Mouse (Mus musculus): ENCODE data around the gene Cdc34. TPM values are rescaled to one million over a fixed set of nuclear protein-coding genes. Genes with fewer than 3 reads are reported as not detected.
A peak's percentile ranks its signal among the peaks of the same experiment; 100 is the strongest.

Cdc34 gene
- polyA plus RNA-seq, 1 experiment from 2014 or later: 164 TPM

DNA sequence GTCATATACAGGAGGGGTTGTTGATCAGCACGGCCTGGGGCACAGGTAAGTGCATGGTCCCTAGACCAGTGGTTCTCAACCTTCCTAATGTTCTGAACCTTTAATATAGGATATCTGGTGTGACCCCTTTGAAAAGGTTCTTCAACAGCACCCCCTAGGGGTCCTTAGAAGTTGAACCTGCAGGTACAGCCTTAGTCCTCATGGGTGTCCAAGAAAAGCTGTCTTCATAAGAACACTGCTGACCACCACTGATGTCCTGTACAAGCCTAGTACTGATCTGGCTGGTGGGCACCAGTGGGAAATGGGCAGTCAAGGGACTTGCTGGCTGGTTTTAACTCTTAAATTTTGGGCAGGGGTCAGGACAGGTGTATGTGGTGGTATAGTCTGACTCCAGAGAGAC is 30.0 kb downstream of the Cdc34 start:
- Histone ChIP-seq H3K27ac (peak overlapping the region; percentile 93), H3K4me3 (replicated peaks) (no peak overlapping the region), H3K27me3 (peaks cover 34% of the 10 kb centered on the region), H3K9ac (no peak overlapping the region; the same call in 1 of the 2 replicates), H3K4me1 (replicated peaks) (peaks cover 79% of the 10 kb centered on the region), H3K4me2 (peak overlapping the region; percentile 55; the same call in 1 of the 2 replicates), H3K9me3 (replicated peaks) (no peaks in the 10 kb centered on the region), H3K36me3 (peaks cover 53% of the 10 kb centered on the region)
- ATAC-seq (ENCODE audit: low read depth) (peak; percentile 21), DNase-seq (peak; percentile 54)
- WGBS (ENCODE audit: insufficient replicate concordance): 74% methylated on average over 1 of the region's 1 CpGs

DNA sequence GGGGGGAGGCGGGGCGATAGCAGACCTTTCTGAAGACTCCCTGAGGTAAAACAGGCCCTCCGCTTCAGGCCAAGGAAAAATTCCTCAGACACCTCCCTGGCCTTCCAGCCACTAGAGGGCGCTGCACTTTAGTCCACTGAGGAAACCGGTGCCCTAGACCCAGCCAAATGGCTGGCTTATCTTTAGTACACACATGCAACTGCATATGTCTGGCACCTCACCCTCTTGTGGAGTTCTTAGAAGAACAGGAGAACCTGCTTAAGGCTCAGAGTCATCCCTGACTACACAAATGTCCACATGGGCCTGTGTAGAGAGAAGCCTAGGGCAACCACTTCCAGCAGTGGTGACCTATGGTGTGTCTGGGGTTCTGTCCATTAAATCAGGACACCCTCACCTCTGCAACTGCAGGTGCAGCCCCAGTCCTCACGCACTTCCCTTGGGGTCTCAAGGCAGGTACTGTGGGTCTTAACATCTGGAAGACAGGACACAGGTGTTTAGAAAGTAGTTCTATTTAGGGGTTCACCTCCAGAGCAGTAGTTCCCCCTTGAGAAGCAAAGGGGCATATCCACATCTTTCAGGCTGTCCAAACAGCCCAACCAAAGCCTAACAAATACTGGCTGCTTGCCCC is 30.6 kb downstream of the Cdc34 start:
- Histone ChIP-seq H3K27ac (peak overlapping the region; percentile 93), H3K4me3 (replicated peaks) (0 out of 2 replicates have a peak overlapping the region, but pooled peaks have one; percentile 4)

DNA sequence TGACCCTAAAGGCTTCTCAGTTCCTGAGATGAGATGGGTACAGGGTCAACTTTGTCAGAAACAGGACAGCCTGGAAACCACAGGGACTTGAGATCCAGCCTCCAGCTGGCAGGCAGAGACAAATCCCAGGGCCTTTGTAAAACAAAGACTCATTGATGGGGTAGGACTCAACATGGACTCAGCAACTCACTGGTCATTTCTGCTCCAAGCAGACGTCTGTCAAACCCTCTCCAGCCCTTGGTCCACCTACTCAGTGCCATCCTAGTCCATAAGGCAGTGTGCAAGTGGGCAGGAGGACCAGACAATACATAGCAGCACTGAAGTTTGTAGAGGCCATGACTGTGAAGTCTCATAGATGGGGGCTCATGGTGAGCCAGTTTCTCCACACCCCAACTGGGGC is 31.2 kb downstream of the Cdc34 start:
- WGBS (ENCODE audit: insufficient replicate concordance): 43% methylated on average over 1 of the region's 1 CpGs
- H3K27me3 ChIP-seq: peaks cover 46% of the 10 kb centered on the region
- H3K36me3 ChIP-seq: peaks cover 41% of the 10 kb centered on the region
- 0 out of 2 replicates have a peak overlapping the region, but pooled peaks have one; percentile 4 for H3K4me3 ChIP-seq (replicated peaks)
- DNase-seq (no peak), ATAC-seq (ENCODE audit: low read depth) (no peak)
- H3K4me2 ChIP-seq: peak overlapping the region; percentile 55
- H3K27ac ChIP-seq: peak overlapping the region; percentile 93
- no peaks in the 10 kb centered on the region for H3K9me3 ChIP-seq (replicated peaks)
- H3K9ac ChIP-seq: peak overlapping the region; percentile 62
- peaks cover 76% of the 10 kb centered on the region for H3K4me1 ChIP-seq (replicated peaks)

More for the DNA sequence above, 30.6 kb downstream of the Cdc34 start:
- ATAC-seq (ENCODE audit: low read depth) (peak; percentile 93), DNase-seq (peak; percentile 90)
- WGBS (ENCODE audit: insufficient replicate concordance): 15% methylated on average over 4 of the region's 6 CpGs
- Histone ChIP-seq H3K36me3 (peaks cover 47% of the 10 kb centered on the region), H3K9me3 (replicated peaks) (no peaks in the 10 kb centered on the region), H3K27me3 (peaks cover 40% of the 10 kb centered on the region), H3K9ac (peak overlapping the region; percentile 62), H3K4me2 (peak overlapping the region; percentile 55), H3K4me1 (replicated peaks) (peaks cover 79% of the 10 kb centered on the region)

DNA sequence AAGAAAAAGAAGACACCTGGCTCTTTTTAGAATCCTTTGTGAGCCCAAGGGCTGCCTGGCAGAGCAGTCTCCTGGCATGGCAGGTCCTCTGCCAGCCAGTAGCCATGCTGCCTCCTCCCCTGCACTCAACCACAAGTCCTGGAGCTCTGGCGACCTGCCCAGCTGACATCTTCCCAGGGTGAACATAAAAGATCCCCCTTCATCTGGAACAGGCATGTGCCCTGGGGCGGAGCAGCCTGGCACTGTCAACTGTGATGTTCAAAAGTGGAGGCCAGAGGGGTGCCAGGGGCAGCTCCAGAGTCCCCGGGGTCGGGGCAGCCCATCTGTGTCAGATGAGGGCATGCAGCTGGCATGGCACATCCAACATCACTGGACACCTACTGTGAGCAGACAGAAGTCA is 33.0 kb downstream of the Cdc34 start:
- H3K9me3 ChIP-seq (replicated peaks): no peaks in the 10 kb centered on the region
- H3K27ac ChIP-seq: no peak overlapping the region
- DNase-seq: no peak
- H3K27me3 ChIP-seq: peaks cover 64% of the 10 kb centered on the region
- WGBS (ENCODE audit: insufficient replicate concordance): 40% methylated on average over 4 of the region's 4 CpGs
- no peak overlapping the region for H3K9ac ChIP-seq
- H3K4me3 ChIP-seq (replicated peaks): no peak overlapping the region
- no peak for ATAC-seq (ENCODE audit: low read depth)
- no peak overlapping the region for H3K4me2 ChIP-seq
- H3K36me3 ChIP-seq: peaks cover 23% of the 10 kb centered on the region
- peaks cover 58% of the 10 kb centered on the region for H3K4me1 ChIP-seq (replicated peaks)

DNA sequence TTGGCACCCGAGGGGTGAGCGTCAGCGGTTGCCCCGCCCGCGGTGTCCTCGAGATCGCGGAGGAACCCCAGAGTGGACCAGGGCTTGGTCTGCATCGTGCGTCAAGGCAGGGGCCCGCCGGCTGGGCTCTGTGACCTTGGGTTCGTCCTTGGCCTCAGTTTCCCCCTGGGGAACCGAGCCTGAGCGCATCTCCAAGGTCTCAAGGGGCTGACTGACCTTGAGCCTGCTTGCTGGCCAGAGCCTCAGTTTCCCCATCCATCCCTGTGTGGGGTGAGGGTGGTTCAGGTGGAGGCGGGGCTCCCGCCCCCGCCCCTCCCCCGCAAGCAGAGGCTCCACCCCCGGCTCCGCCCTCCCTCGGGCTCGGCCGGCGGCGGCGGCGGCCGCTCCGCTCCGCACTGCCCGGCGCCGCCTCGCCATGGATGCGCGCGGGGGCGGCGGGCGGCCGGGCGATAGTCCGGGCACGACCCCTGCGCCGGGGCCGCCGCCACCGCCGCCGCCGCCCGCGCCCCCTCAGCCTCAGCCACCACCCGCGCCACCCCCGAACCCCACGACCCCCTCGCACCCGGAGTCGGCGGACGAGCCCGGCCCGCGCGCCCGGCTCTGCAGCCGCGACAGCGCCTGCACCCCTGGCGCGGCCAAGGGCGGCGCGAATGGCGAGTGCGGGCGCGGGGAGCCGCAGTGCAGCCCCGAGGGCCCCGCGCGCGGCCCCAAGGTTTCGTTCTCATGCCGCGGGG is 34.4 kb downstream of the Cdc34 start, which contains the start of gene Hcn2:
Hcn2 (plus strand) TSS at position 381 of the 734 bp plus-strand sequence.
- Histone ChIP-seq H3K27me3 (peaks cover 78% of the 10 kb centered on the region), H3K9me3 (replicated peaks) (no peaks in the 10 kb centered on the region), H3K4me2 (peak within 1 kb of the TSS; percentile 85), H3K9ac (peak within 1 kb of the TSS; percentile 52), H3K4me3 (replicated peaks) (peak within 1 kb of the TSS; percentile 65), H3K27ac (no peak within 1 kb of the TSS), H3K4me1 (replicated peaks) (peaks cover 44% of the 10 kb centered on the region), H3K36me3 (peaks cover 9% of the 10 kb centered on the region)
- DNase-seq (no peak), ATAC-seq (ENCODE audit: low read depth) (no peak)
- WGBS (ENCODE audit: insufficient replicate concordance): 2% methylated on average over 68 of the region's 91 CpGs

DNA sequence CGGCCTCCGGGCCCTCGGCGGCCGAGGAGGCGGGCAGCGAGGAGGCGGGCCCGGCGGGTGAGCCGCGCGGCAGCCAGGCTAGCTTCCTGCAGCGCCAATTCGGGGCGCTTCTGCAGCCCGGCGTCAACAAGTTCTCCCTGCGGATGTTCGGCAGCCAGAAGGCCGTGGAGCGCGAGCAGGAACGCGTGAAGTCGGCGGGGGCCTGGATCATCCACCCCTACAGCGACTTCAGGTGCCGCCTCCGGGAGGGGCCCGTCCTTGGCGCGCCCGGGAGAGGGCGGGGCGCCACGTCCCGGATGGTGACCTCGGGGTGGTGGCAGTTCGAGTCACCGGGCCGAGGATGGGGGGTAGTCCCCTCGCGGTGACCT is 35.0 kb downstream of the Cdc34 start:
- peaks cover 81% of the 10 kb centered on the region for H3K27me3 ChIP-seq
- H3K4me1 ChIP-seq (replicated peaks): peaks cover 38% of the 10 kb centered on the region
- H3K27ac ChIP-seq: no peak overlapping the region
- peak overlapping the region; percentile 85 for H3K4me2 ChIP-seq
- DNase-seq: no peak
- H3K9ac ChIP-seq: peak overlapping the region; percentile 52
- H3K36me3 ChIP-seq: peaks cover 3% of the 10 kb centered on the region
- ATAC-seq (ENCODE audit: low read depth): no peak
- no peaks in the 10 kb centered on the region for H3K9me3 ChIP-seq (replicated peaks)
- peak overlapping the region; percentile 65 for H3K4me3 ChIP-seq (replicated peaks)
- 1% methylated on average over 43 of the region's 44 CpGs for WGBS (ENCODE audit: insufficient replicate concordance)

DNA sequence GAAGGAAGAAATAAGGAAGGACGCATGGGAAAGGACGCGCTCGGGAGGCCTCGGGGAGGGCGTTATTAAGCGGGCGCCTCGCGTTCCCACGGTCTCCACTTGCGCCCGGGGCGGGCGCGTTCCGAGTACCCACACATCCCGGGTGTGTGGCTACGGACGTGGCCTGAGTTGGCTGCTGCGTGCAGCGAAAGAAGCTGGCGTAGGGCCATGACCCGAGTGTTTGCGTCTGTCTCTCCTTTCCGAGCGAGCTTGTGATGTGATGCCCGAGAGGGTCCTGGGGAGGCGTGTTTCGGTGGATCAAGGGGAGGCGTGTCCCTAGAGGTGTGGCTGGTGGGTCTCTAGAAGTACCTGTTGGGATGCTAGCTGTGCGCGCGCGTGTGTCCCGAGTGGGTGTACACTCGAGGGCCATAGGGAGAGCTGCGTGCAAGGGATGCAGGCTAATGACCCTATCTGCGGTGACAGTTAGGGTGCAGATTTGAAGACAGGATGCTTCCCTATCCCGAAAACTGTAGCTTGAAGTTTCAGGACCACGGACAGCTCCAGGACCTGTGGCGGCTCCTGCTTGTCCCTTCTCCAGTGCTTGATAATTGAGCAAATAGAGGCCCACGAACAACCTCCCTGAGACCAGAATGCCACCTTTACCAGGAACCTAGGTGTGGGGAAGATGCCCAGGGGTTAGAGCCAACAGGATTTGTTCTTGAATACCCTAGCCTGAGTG is 35.8 kb downstream of the Cdc34 start:
- no peaks in the 10 kb centered on the region for H3K36me3 ChIP-seq
- no peak overlapping the region for H3K27ac ChIP-seq
- peak; percentile 61 for DNase-seq
- H3K27me3 ChIP-seq: peaks cover 90% of the 10 kb centered on the region
- H3K4me3 ChIP-seq (replicated peaks): peak overlapping the region; percentile 65; the same call in 1 of the 2 replicates
- ATAC-seq (ENCODE audit: low read depth): no peak
- no peak overlapping the region for H3K9ac ChIP-seq
- no peaks in the 10 kb centered on the region for H3K9me3 ChIP-seq (replicated peaks)
- H3K4me1 ChIP-seq (replicated peaks): peaks cover 30% of the 10 kb centered on the region
- 5% methylated on average over 43 of the region's 43 CpGs for WGBS (ENCODE audit: insufficient replicate concordance)
- peak overlapping the region; percentile 85 for H3K4me2 ChIP-seq

DNA sequence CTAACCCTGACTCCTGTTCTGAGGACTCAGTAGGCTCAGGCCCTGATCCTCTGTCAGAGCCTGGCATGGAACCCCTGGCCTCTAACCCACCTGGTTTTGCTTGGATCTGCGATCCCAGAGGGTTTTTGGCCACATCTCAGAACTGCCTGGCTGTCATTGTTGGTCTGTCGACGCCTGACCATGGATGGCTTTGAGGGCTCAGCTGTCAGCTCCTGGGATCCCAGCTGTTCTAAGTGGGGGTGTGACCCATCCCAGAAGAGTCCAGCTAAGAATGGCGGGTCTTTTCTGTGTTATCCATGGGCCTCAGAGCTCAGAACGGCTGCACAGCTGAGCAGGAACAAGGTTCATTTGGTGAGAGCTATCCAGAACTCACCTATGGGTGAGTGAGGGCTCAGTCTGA is 39.1 kb downstream of the Cdc34 start:
- Histone ChIP-seq H3K4me1 (replicated peaks) (peaks cover 18% of the 10 kb centered on the region), H3K4me2 (no peak overlapping the region), H3K9ac (no peak overlapping the region), H3K4me3 (replicated peaks) (no peak overlapping the region), H3K27ac (no peak overlapping the region), H3K27me3 (peaks cover 78% of the 10 kb centered on the region), H3K36me3 (no peaks in the 10 kb centered on the region), H3K9me3 (replicated peaks) (no peaks in the 10 kb centered on the region)
- DNase-seq (no peak), ATAC-seq (ENCODE audit: low read depth) (no peak)
- WGBS (ENCODE audit: insufficient replicate concordance): 44% methylated on average over 5 of the region's 5 CpGs

DNA sequence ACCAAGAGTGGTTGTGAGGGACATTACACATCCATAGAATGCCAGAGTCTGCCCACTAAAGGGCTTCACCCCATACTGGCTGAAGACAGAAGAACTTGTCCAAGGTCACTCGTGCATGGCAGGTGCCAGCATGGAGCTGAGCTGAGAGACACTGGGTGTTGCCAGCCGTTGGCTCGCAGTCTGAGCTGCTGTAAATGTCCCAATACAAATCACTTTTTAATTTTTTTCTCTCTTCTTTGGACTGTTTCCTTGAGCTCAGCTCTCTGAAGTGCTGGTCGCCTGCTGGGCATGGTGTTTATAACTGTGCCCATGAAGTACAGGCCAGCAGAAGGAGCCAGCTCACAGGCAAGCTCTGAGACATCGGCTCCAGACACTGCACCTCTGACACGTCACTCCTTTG is 41.1 kb downstream of the Cdc34 start:
- peaks cover 59% of the 10 kb centered on the region for H3K27me3 ChIP-seq
- H3K9ac ChIP-seq: no peak overlapping the region
- ATAC-seq (ENCODE audit: low read depth): no peak
- 55% methylated on average over 6 of the region's 6 CpGs for WGBS (ENCODE audit: insufficient replicate concordance)
- H3K27ac ChIP-seq: no peak overlapping the region
- no peak overlapping the region for H3K4me2 ChIP-seq
- 0 out of 2 replicates have a peak, but pooled peaks cover 2% of the 10 kb centered on the region for H3K9me3 ChIP-seq (replicated peaks)
- no peak overlapping the region for H3K4me3 ChIP-seq (replicated peaks)
- H3K4me1 ChIP-seq (replicated peaks): no peaks in the 10 kb centered on the region
- no peaks in the 10 kb centered on the region for H3K36me3 ChIP-seq
- DNase-seq: no peak

DNA sequence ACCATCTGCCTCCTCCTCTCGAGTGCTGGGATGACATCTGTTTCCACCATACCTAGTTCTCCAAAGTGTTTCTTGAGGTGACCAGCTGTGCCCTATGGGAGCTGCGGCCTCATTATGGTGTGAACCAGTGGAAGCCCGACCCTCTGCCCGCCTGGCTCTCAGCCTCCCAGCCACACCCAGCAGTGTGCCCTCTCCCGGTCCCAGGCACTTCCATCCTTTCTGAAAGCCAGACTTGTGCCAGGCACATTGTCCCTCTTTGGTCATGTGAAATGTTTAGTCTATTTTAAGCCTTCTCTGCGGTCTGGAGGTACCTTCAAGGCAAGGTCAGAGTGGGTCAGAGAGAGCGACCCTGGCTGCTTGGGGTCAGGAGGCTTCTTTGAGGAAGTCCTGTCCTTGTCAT is 41.7 kb downstream of the Cdc34 start:
- H3K27ac ChIP-seq: no peak overlapping the region
- ATAC-seq (ENCODE audit: low read depth) (no peak), DNase-seq (no peak)
- H3K9me3 ChIP-seq (replicated peaks): 0 out of 2 replicates have a peak, but pooled peaks cover 2% of the 10 kb centered on the region
- 60% methylated on average over 7 of the region's 7 CpGs for WGBS (ENCODE audit: insufficient replicate concordance)
- H3K27me3 ChIP-seq: peaks cover 59% of the 10 kb centered on the region
- no peaks in the 10 kb centered on the region for H3K36me3 ChIP-seq
- no peak overlapping the region for H3K9ac ChIP-seq
- H3K4me3 ChIP-seq (replicated peaks): no peak overlapping the region
- H3K4me2 ChIP-seq: no peak overlapping the region
- H3K4me1 ChIP-seq (replicated peaks): no peaks in the 10 kb centered on the region

DNA sequence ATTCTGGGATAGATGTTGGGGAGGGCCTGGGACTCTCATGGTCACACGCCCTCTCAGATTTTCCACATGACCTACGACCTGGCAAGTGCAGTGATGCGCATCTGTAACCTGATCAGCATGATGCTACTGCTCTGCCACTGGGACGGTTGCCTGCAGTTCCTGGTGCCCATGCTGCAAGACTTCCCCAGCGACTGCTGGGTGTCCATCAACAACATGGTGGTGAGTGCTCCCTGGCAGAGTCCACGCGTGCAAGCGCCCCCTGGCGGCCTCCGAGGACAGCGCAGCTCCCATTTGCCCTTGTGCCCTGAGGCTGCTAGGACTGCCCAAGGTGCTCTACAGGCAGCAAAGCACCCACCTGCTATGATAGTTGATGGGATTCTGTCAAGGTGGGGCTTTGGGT is 44.1 kb downstream of the Cdc34 start:
- Histone ChIP-seq H3K9ac (no peak overlapping the region), H3K4me1 (replicated peaks) (no peaks in the 10 kb centered on the region), H3K9me3 (replicated peaks) (0 out of 2 replicates have a peak, but pooled peaks cover 2% of the 10 kb centered on the region), H3K27ac (no peak overlapping the region), H3K27me3 (peaks cover 43% of the 10 kb centered on the region), H3K4me2 (no peak overlapping the region), H3K36me3 (no peaks in the 10 kb centered on the region), H3K4me3 (replicated peaks) (no peak overlapping the region)
- WGBS (ENCODE audit: insufficient replicate concordance): 34% methylated on average over 11 of the region's 11 CpGs
- ATAC-seq (ENCODE audit: low read depth) (peak; percentile 67), DNase-seq (peak; percentile 67)

Measured in liver, embryonic 13.5 days (tissue).